Comparison of ENCODE assay signal across 17 mouse cellular contexts in genomic region chr11:68261162-68261892, GRCm38 (mm10).
DNase-seq lines count a peak whose midpoint lies in the region; ATAC-seq lines count a peak whose summit lies in the region.
"Had no signal": no experiment of that assay in that cellular context is flagged by ENCODE, and none has a peak within 500 bp of the region (broad histone marks: within the 10 kb centered on the region; RNA-seq: fewer than 3 reads in every experiment).

No protein-coding gene starts in this region.

- intact Hi-C loops in heart, postnatal 14 days (cut with DNase I), result no loop called here

- H3K9me3 ChIP-seq in midbrain, embryonic 15.5 days, result no peaks in the 10 kb centered on the region
- H3K9me3 ChIP-seq: embryonic facial prominence, embryonic 12.5 days; forebrain, embryonic 13.5 days; heart, embryonic 15.5 days; limb, embryonic 13.5 days; neural tube, embryonic 13.5 days had no signal

- no peak for ATAC-seq in midbrain, embryonic 15.5 days (replicated peaks)
- ATAC-seq: forebrain, embryonic 13.5 days; midbrain, embryonic 16.5 days had no signal

- H3K4me1 ChIP-seq in midbrain, embryonic 15.5 days, result no peaks in the 10 kb centered on the region
- H3K4me1 ChIP-seq: forebrain, embryonic 13.5 days had no signal

- DNase-seq in heart, adult 18-20 months, result peak; percentile 36 to 38
- no peak for DNase-seq in heart, postnatal 14 days
- DNase-seq in kidney, postnatal 14 days, result peak; percentile 17
- DNase-seq in kidney, adult 8-10 months, result no peak
- peak; percentile 37 for DNase-seq in ZHBTc4 (ENCODE audit: low read depth, low spot score)
- DNase-seq in lung, postnatal 25 days (ENCODE audit: low spot score), result peak; percentile 29
- no peak for DNase-seq in cerebellum, postnatal 25 days
- DNase-seq: cerebellum, adult 9-11 months; kidney, adult 9 months; layer of hippocampus, postnatal 36 days had no signal

- no peak overlapping the region for H3K4me2 ChIP-seq in midbrain, embryonic 15.5 days
- H3K4me2 ChIP-seq: embryonic facial prominence, embryonic 12.5 days; forebrain, embryonic 13.5 days; heart, embryonic 15.5 days; limb, embryonic 13.5 days; neural tube, embryonic 13.5 days had no signal

- no peaks in the 10 kb centered on the region for H3K36me3 ChIP-seq in midbrain, embryonic 15.5 days (replicated peaks)
- H3K36me3 ChIP-seq: embryonic facial prominence, embryonic 12.5 days; heart, embryonic 15.5 days; limb, embryonic 13.5 days had no signal

- H3K27me3 ChIP-seq in midbrain, embryonic 15.5 days (replicated peaks), result no peaks in the 10 kb centered on the region
- H3K27me3 ChIP-seq: embryonic facial prominence, embryonic 12.5 days; forebrain, embryonic 13.5 days; heart, embryonic 15.5 days; neural tube, embryonic 13.5 days had no signal

- H3K4me3 ChIP-seq in midbrain, embryonic 15.5 days, result no peak overlapping the region
- H3K4me3 ChIP-seq: embryonic facial prominence, embryonic 12.5 days; forebrain, embryonic 13.5 days; heart, embryonic 15.5 days; limb, embryonic 13.5 days; neural tube, embryonic 13.5 days had no signal

- WGBS in midbrain, embryonic 15.5 days, result 78% methylated on average over 10 of the region's 10 CpGs

- no peak overlapping the region for H3K27ac ChIP-seq in midbrain, embryonic 15.5 days
- H3K27ac ChIP-seq: embryonic facial prominence, embryonic 12.5 days; forebrain, embryonic 13.5 days; heart, embryonic 15.5 days; limb, embryonic 13.5 days; neural tube, embryonic 13.5 days had no signal

- H3K9ac ChIP-seq in midbrain, embryonic 15.5 days, result no peak overlapping the region
- H3K9ac ChIP-seq: embryonic facial prominence, embryonic 12.5 days; forebrain, embryonic 13.5 days; heart, embryonic 15.5 days; limb, embryonic 13.5 days; neural tube, embryonic 13.5 days had no signal

Comparison
In these comparisons a context has a peak if more than half of its experiments do, and no peak if none do; other contexts are left out.
1. DNase-seq: peak in heart, adult 18-20 months (2 of 2), kidney, postnatal 14 days (single experiment), ZHBTc4 (single experiment) and lung, postnatal 25 days (single experiment); none in heart, postnatal 14 days (0 of 2), kidney, adult 8-10 months (0 of 2) and cerebellum, postnatal 25 days (0 of 2).